Mouse (Mus musculus): ENCODE measurements around the gene Cyb5b.

Cyb5b gene

GRCm38 (mm10) chr8:107227011-107227626, 76.7 kb downstream of the Cyb5b start:
- no peak for DNase-seq (ENCODE audit: low spot score in 2 of 2)

- no peak for DNase-seq (ENCODE audit: low spot score in 2 of 2)
Measured at GRCm38 (mm10) chr8:107233251-107233650, 82.8 kb downstream of the Cyb5b start.

DNA sequence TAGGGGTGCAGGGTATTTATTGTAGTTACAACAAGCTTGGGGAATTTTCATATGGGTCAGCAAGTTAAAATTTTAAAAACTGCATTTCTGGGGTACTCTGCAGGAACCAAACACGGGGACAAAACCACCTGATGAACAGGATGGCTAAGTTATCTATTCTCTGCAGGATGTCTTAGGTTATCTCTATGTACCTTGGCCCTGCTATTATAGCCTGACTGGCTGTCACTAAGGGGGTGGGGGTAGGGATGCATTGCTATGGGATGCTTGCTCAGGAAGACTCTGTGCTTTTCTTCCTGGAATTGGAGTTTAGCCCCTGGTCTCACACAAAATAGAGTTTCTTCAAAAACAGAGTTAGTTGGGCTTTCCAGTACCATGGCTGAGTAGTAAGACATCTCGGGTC, 83.3 kb downstream of the Cyb5b start:
- no peak for DNase-seq (ENCODE audit: low spot score in 2 of 2)

Data from right cerebral cortex, adult 2 months (tissue).